1 mouse cellular context compared by ENCODE assay signal in the genomic region with DNA sequence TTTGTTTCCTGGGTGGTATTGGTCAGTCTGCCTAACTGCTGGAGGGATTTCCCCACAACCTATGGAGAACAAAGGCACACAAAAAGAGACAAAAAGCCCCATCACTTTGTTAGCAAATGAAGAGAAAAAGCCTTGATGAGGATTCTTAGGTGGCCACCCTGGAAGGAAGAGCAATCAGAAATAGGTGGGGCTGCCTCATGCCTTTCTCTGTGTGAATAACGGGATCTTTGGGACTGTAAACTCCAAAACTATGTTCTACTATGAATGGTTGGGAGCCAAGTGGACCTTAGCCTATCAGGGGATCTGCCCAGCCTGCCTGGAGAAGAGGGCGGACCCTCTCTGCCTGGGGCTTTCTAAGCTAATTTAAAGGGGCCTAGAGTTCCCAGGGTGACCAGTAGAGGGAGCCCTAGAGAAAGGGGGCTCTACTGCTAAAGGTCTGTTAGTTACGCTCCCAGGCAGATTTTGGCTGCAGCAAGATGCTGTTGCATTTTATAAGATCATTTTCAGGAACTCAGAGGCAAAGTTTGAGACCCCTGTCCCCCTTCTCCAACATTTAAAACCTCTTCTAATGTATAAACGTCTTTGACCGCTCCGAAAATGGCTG.
TF ChIP-seq lines count a peak whose summit lies in the region.

No protein-coding gene starts in this region.

TF ChIP-seq in MEL, 35 proteins besides CTCF, POLR2A, EP300 and RAD21 (continued from another document):
- TF ChIP-seq POLR2AphosphoS5 (IDR thresholded peaks at IDR 0.05; ENCODE audit: borderline replicate concordance, low read depth, low read length) (no peak), MYB (IDR thresholded peaks at IDR 0.05; ENCODE audit: low read depth, low read length) (no peak), ZNF384 (IDR thresholded peaks at IDR 0.05; ENCODE audit: low read depth, low read length) (no peak), MYC (IDR thresholded peaks at IDR 0.05; ENCODE audit: low read depth, low read length) (no peak), MAX (IDR thresholded peaks at IDR 0.05; ENCODE audit: low read length) (no peak), UBTF (IDR thresholded peaks at IDR 0.05; ENCODE audit: borderline replicate concordance, insufficient read depth, low read depth, low read length) (no peak)
